Mouse (Mus musculus): ENCODE results near the gene Uqcc2.

DNA sequence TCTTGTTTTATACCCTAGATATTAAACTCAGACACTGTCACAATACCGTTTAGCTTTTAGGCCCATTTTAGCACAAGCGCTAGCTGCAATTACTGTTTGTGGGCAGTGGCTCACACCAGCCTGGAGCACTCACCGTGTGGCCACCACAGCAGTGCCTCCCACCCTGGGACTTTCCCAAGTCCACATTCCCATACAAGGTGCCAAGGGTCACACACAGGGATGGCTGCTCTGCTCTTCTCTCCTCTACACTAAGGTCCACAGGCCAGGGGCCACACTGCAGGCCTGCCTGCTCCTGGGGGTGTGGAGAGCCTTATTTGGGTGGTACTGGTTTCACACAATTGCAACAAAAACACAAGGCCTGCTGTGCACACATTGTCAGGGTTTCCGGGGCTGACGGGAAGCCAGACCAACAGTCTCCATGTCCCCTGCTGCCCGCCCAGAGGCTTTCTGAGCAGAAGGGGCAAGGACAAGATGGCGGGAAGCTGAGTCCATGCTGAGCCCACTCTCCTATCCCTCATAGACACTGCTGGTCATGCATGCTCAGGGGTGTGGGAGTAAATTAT is 9.8 kb downstream of the Uqcc2 start:
- TF ChIP-seq CTCF (IDR thresholded peaks at IDR 0.05; ENCODE audit: low read depth, low read length) = no peak
- TF ChIP-seq POLR2AphosphoS5 (IDR thresholded peaks at IDR 0.05; ENCODE audit: insufficient replicate concordance, low read depth, low read length) = no peak
